Mouse (Mus musculus) layer of hippocampus, postnatal 14 days (tissue): Measurements from ENCODE around the gene Pgpep1. TPM values are rescaled to one million over a fixed set of nuclear protein-coding genes. Genes with fewer than 3 reads are reported as not detected.
A peak's percentile ranks its signal among the peaks of the same experiment; 100 is the strongest.

Experiments used
- DNase-seq, 2 experiments: peaks; one replicate each; pipeline ENCODE4 v3.0.0; 2021 to 2022; ENCODE audit warnings: low spot score in 2 of 2, mixed read lengths in 1 of 2
- total RNA-seq, 2 experiments: library from RNA; stranded (reverse); gene quantifications; 2 replicates each; pipeline ENCODE4 v1.2.3; 2021

The Pgpep1 gene
- total RNA-seq, 2 experiments from 2014 or later: 25.9 to 30.8 TPM

DNA sequence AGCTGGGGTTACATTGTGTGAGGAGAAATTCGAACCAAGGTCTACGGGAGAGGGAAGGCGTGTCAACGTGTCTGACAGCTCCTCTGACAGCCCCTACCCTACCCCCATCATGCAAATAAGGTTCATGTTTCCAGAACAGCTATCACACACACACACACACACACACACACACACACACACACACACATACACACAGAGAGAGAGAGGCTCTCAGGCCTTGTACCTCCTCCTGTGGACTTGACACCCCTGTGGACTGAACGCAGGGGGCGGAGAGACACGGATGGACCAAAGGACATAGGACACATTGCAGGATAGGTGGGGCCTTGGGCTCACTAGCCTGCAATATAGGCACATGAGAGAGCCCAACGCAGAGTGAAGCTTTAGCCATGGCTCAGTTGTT lies 23.4 kb downstream of the Pgpep1 start:
- no peak for DNase-seq

DNA sequence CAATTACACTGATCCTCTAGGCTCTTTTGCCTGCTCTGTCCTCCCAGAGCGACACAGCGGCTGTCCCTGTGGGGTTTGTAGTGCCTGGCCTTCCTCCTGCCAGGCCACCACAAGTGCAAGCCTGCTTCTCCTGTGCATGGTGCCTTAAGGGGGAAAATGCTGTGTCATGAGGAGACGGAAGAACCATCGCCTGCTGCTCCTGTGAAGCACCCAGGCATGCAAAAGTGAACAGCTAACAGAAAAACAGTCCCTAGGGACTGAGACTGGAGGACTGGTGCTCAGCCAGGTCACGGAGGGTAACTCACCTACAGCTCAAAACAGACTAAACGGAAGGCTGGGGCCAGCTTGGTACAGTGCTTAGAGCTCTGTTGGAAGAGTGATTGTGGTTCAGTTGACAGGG lies 24.7 kb downstream of the Pgpep1 start:
- no peak for DNase-seq

DNA sequence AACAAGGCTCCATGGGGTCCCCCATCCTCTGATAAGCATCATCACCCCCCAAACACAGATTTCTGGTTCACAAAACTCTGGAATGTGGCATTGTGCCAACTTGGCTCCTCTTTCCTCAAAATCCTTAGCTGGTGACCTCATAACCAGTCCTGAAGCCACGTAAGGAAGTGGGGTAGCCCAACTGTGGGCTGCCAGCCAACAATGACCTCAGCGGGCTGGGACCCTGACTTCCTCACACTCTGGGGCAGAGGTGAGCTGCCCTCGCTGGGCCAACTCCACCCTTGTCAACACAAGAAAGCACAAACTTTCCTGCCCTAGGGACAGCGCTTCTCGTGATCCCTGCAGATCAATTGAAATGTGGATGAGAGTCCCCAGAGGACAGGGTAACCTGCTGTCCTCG lies 26.1 kb downstream of the Pgpep1 start:
- DNase-seq: no peak

DNA sequence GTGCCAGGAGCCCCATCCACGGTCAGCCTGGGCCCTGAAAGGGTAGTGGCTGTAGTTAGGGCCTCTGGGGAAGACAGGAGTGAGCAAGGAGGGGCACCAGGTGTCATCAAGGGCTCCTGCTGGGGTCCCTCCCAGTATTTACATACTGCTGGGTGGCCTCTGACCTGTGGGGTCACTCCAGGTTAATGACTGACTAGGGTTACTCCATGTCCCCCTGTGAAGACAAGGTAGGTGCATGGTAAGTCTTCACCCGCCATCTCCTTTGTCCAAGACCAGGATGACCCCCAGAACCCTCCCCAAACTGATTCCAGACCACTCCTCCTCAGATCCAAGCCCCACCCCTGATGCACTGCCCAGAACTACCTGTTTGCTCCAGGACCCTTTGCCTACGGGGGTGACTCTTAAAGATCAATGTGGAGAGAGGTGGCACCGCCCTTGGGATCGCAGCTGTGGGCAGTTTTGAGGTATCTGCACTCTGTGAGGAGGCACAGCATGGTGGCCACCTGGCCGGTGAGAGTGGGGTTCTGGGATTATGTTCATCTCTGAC lies 27.8 kb downstream of the Pgpep1 start, which contains the start of gene Gdf15:
Gene Gdf15 (minus strand): TSS at position 111 of the 547 bp plus-strand sequence.
- DNase-seq: no peak

DNA sequence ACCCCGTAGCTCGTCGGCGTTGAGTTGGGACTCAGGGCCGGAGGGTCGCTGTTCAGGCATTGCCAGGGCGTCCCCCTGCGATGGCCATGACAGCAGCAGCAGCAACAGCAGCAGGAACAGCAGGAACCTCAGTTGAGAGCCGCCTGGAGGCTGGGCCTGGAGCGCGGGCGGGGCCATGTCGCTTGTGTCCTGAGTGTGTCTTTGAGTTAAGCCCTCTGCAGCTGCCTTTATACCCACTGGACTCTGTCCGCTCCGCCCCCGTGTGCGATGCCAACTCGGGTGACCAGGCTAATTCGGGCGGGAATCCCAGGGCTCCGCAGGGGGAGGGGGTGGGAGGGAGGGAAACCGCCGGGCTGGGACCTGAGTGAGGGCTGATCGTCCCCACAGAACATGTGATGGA lies 28.8 kb downstream of the Pgpep1 start:
- DNase-seq: no peak

DNA sequence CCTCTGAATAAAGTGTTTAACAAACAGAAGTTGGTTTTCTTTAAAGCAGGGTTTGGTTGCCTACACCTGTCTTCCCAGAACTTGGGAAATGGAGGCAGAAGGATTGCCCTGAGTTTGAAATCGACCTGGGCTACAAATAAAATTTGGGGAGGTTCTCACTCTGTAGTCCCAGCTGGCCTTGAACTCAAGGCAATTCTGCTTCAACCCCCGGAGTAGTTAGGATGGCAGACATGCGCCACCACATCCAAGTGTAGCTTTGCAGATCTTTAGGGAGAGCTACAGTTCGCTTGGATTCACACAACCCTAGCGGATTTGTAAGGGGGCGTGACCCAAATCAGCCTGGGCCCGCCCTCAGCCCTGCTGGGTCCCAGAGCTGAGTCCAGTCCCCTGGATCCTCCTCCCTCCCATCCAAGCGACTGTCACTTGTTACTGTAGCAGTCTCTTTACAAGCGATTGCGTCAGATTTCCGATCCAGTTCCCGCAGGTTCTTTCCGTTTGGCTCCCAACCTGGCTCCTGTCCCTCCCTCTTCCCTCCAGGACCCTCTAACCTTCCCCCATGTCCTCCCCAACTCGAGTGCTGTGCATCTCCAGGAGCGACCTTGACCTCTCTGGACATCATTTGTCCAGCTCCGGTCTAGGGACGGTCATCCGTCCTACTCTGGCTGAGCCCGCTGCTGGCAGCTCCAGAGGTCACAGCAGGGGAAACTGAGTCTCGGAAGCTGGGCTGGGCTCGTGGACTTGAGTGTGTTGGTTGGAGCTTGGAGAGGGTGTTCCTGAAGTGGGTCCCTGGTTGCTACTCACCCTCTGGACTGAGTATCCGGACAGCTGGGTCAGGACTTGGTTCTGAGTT lies 29.4 kb downstream of the Pgpep1 start:
- DNase-seq: no peak

DNA sequence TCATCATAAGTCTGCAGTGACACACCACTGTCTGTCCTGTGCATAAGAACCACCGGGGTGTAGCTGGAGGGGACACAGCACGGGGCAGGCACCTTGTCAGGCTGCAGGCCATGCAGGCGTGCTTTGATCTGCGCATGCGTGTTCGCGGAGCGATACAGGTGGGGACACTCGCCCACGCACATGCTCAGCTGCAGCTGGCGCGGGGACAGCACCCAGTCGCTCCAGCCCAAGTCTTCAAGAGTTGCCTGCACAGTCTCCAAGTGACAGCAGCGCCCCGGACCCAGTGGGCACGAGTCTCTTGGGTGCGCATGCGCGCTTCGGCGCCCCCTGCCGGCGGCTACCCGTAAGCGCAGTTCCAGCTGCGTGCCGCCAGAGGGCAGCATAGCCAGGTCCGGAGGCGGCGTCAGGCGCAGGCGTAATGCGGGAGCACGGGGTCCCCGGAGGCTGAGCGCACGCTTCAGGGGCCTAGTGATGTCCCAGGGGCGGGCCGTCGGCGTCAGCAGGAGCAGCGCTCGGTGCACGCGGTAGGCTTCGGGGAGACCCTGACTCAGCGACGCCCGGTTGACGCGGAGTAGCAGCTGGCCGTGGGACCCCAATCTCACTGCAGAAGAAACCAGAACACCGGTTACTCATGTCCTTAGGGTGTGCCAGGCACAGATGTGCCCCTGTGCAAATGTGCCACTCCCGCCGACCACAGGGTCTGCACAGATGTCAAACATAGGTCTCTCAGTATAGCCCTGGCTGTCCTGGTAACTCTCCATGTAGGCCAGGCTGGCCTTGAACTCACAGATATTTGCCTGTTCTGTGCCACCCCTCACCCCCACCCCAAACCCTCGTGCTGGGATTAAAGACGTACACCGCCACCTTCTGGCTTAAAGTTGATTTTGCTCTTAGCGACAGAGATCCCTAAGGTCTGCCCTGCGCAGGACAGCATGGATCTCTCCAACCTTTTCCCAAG lies 30.3 kb downstream of the Pgpep1 start:
- DNase-seq: peak; percentile 84 to 94

DNA sequence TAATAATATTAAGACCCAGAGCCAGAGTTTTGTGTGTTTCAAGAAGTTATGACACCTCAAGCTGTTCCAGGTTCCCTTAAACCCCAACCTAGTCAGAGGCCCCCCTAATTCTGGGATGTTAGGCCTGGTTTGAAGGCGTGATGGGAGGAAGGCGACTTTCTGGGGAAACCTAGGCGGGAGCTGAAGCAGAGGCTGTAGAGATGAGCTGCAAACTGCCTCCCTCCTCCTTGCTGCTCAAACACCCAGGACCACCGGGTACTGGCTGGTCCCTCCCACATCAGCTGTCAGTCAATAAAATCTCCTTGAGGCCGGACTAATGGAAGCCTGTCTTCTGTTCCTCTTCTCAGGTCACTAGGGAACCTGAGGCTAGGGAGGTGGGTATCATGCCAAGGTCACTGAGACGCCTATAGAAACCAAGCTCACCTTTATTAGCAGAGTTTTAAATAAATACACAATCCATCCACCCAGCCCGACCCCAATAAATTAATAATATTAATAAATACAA lies 31.1 kb downstream of the Pgpep1 start:
- DNase-seq: no peak

DNA sequence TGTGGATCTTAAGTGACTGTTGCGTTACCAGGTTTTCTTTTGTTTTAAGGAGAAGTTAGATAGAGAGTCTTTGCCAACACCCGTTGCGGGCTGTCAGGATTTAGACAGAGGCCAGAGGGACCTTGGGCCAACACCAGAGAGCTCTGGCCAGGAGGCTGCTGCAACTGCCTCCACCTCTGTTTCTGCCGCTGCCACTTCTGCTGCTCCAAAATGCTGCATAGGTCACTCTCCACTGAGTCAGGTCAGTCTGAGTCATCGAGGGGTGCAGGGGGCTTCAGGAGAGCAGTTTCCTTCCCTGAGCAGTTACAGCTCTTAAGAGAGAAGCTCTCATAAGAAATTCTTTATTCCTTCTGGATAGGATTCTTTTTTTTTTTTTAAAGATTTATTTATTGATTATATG lies 33.1 kb downstream of the Pgpep1 start:
- no peak for DNase-seq

DNA sequence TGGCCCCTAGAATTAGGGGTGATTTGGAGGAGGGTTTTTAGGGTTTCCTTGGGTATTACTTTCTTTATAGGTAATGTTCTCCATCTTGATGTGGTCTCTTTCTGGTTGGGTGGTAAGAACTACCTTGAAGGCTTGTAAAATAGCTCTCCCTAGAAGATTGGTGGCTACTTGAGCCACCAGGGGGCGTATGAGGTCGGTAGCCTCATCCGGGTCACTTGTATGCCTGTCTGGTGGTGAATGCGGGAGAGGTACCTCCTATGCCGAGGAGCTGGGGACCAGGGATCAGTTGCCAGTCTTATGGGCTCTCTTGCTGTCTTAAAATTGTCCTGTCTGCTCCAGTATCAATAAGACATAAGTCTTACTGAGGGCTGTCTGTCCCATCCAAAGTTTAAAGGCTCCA lies 35.1 kb downstream of the Pgpep1 start:
- DNase-seq: no peak

DNA sequence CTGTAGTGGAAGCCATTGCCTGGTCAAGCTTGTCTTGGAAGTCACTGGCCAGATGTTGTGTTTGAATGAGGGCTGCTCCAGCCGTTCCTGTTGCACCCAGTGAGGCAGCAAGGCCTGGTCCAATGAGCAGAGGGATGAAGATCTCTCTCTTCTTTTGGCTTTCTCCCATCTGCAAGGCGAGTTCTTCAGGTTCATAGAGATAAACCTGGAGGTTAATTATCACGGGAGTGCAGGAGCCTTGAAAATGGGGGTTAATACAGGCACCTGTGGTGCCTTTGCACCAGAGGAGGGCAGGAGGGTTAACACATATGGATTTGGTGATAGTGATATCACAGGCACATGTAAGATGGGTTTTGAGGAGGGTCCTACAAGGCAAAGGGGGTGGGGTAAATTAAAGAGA lies 38.0 kb downstream of the Pgpep1 start:
- DNase-seq: no peak

DNA sequence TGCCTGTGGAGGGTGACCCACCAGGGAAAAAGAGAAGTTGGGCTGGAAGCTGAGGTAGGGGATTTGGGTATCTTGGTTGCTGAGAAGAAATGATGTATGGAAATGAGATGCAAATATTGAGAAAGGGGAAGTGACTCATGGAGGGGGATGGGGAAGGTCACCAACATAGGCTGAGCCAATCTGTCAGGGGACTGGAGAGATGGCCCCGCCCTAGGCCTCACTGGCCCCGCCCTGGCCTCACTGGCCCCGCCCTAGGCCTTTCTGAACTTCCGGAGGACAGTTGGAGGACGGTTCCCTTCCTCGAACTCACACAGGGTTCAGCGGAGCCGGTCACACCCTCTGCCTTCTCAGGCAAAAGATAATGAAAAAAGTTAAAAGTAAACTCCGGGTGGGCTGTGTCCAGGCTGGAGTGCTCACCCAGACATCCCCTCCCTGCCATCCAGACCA lies 41.3 kb downstream of the Pgpep1 start:
- no peak for DNase-seq

DNA sequence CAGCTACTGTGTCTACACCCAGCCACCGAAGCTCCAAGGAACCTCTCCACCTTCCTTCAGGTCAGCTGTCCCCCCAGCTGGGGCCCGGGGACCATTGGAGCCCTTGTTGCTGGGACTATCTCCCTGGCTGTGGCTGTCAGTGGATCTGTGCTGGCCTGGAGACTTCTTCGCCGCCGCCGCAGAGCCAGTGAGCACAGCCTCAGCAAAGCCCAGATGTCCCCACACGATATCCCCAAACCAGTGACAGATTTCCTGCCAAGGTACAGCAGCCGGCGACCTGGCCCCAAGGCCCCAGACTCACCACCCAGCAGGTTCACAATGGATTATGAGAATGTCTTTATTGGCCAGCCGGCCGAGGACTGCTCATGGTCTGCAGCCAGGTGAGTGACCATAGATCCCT lies 42.2 kb downstream of the Pgpep1 start:
- DNase-seq: no peak

DNA sequence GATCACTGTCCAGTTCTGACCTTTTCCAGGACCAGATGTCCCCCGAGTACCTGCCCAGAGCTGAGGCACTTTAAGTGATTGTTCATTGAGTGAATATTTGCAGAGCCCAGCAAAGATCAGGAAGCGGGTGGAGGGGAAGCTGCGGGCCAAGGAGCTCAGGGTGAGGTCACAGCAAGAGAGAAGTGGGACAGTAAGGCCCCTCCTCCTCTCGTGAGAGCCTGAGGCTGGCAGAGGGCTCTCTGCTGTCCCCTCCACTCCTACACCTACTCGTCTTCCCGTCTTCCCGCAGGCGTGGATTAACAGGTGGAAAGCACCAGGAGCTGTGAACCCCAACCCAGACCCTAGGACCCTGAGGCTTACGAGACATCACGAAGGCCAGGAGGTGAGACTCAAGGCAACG lies 43.5 kb downstream of the Pgpep1 start:
- DNase-seq: no peak

DNA sequence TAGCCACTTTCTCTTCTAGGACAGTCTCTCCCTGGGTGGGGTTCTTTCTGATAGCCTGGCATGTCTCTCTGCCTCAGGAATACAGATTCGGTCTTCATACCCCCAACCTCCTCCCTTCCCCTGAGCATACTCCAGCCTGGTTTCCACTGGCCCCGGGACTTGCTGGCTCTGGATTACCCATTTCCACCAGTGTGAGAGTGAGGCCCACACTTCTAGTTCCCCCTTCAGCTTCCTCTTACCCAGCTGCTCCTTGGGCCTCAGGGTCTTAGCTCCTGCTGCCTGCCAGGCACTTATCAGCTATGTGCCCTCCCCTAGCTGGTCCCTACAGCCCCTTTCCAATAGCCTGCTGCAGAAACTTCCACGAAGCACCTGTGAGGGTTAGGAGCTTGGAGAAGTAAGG lies 44.3 kb downstream of the Pgpep1 start, which contains the start of gene Lrrc25:
Gene Lrrc25 (plus strand): TSS at position 262 of the 400 bp plus-strand sequence.
- DNase-seq: no peak

DNA sequence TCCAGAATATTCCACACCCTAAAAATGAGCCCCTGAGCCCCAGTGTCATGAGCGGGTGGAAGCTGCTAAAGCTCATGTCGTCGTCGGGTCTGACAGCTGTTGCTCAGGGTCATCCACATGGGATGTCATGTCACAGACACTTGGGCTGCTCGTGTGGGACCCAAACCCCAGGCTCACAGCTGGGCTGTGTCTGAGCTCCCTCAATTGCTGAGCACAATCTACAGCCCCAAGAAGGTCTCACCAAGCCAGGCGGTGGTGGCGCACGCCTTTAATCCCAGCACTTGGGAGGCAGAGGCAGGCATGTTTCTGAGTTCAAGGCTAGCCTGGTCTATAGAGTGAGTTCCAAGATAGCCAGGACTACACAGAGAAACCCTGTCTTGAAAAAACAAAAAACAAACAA lies 44.9 kb downstream of the Pgpep1 start:
- no peak for DNase-seq

DNA sequence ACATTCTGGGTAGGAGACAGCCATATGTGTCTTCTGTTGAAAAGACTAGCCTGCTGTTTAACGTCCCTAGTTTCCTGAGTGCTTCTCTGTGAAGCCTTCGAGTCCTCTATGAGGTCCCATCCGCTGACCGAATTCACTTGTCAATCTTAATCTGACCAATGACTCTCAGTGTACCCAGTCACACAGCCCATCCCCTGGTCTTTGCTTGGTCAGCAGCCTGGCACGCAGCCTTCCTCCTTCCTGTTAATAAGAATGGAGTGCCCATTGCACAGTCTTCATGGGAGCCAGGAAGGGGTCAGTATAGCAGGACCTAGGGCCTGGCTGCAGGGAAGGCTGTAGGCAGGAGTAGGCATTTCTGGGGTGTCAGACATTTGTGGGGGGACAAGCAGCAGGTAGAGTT lies 45.7 kb downstream of the Pgpep1 start:
- no peak for DNase-seq

DNA sequence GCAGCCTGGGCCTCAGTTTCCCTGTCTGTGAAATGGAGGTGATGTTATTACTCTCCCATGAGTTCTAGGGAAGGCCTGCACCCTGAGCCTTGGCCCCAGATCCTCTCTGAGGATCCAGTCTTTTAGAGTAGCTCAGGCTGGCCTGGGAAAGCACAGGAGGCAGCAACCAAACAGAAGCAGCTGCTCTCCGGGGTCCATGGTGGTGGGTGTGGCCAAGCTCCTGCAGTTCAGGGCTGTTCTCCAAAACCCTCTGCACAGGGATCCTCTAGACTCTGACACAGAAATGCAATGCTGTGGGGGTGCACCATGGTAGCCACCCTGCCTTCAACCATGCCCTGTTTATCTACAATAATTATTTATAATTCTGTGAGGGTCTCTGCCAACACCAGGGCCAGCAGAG lies 46.4 kb downstream of the Pgpep1 start:
- no peak for DNase-seq

DNA sequence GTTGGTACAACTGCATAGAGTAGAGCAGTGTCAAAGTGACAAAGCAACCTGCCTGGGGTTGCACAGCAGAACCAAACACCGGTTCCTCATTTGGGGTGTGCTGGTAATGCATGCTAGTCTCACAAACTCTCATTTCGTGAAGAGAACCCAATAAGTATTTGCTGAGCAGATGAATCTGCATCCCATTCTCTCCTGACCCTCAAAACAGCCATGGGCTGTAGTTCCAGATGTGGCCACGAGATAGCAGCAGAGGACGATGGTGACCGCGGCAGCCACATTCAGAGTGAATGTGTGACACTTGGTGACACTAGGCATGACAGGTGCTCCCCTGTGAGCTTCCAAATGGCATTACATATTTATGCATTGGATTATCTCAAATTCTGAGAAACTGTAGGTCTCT lies 48.3 kb downstream of the Pgpep1 start:
- peak; percentile 86 to 90 for DNase-seq

DNA sequence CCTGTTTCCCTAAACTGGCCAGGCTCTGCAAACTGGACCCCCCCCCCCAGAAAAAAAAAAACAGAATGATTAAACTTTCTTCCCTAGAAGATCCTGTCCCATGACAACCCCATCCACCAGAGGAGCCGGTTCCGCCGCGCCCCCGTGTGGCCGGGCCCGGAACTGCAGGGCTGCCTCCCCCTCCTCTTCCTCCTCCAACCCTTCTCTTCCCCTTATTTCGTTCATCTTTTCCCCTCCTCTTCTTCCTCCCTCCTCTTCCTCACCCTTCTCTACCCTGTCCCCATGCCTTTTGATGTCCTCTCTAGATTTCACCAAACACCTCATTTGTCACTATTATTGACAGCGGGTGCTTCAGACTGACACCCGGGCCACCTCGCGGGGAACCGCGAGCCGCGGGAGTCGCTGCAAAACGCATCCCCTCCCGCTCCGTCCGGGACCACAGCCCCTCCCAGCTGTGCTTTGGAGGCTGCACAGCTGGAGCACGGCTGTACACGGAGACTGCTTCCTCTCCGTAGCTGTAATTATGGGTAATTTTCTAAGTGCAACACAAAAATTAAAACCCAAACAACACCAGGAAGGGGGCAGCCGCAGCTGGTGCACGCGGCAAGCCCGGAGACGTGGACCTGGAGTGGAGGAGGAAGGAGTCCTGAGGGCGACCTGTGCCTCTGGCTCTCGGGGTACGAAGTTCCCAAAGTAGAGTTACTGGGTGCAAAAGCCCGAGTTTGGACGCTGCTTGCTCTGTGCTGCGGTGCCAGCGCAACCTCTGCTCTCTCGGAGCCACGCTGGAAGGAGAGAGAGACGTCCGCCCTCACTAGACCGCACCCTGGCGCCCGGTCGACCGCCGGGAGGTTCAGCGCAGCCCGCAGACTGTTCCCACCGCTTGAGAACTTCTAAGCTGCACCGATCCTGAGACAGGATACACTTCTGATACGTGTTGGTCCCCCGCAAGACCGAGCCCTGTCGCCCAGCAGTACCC lies 49.1 kb downstream of the Pgpep1 start:
- peak; percentile 77 to 78 for DNase-seq
